Mouse (Mus musculus) embryonic facial prominence, embryonic 14.5 days (tissue): ENCODE results near the gene Gpr15. TPM values are rescaled to one million over a fixed set of nuclear protein-coding genes. Genes with fewer than 3 reads are reported as not detected.

Source experiments
- ATAC-seq: fragments of 200-750 bp; cut with Nextera tagmentation; 2 replicates; pipeline ENCODE4 v1.8.0; 2017; ENCODE audit warnings: low read depth, moderate number of reproducible peaks, moderate TSS enrichment
- DNase-seq: peaks from one replicate; pipeline ENCODE4 v3.0.0-alpha.2; 2015; ENCODE audit warnings: low spot score
- H3K27ac ChIP-seq: fragments of 300-500 bp; sonication (generic); replicated peaks from 2 replicates; pipeline ENCODE4 v1.5.1; 2014; ENCODE audit warnings: low read depth, mild to moderate bottlenecking, low read length, moderate library complexity
- H3K27me3 ChIP-seq: fragments of 300-500 bp; sonication (generic); replicated peaks from 2 replicates; pipeline ENCODE4 v1.6.1; 2014; ENCODE audit warnings: low read length; ENCODE audit not compliant: control insufficient read depth, insufficient read depth
- H3K36me3 ChIP-seq: fragments of 300-500 bp; sonication (generic); 2 replicates; pipeline ENCODE4 v1.6.1; 2014; ENCODE audit warnings: low read length, mixed read lengths; ENCODE audit not compliant: control insufficient read depth, insufficient read depth
- H3K4me1 ChIP-seq: fragments of 300-500 bp; sonication (generic); 2 replicates; pipeline ENCODE4 v1.6.1; 2014; ENCODE audit warnings: antibody characterized with exemption, low read length; ENCODE audit not compliant: control insufficient read depth, insufficient read depth
- H3K4me2 ChIP-seq: fragments of 300-500 bp; sonication (generic); 2 replicates; pipeline ENCODE4 v1.6.1; 2014; ENCODE audit warnings: low read depth, mild to moderate bottlenecking, low read length, moderate library complexity, mixed read lengths
- H3K4me3 ChIP-seq: fragments of 300-500 bp; sonication (generic); 2 replicates; pipeline ENCODE4 v1.5.1; 2014; ENCODE audit warnings: low read depth, mild to moderate bottlenecking, low read length
- H3K9ac ChIP-seq: fragments of 300-500 bp; sonication (generic); 2 replicates; pipeline ENCODE4 v1.6.1; 2014; ENCODE audit warnings: low read depth, mild to moderate bottlenecking, low read length, moderate library complexity, mixed read lengths
- H3K9me3 ChIP-seq: fragments of 300-500 bp; sonication (generic); 2 replicates; pipeline ENCODE4 v1.6.1; 2016; ENCODE audit warnings: low read length; ENCODE audit not compliant: control insufficient read depth
- WGBS: fragments of 180-500 bp; shearing (Covaris S2); extraction: QIAGEN DNeasy Blood & Tissue Kit; methylation state at CpG from one replicate; pipeline ENCODE4 v1.1.7; 2014; 5-methylcytosine and 5-hydroxymethylcytosine counted together
- polyA plus RNA-seq: library from polyadenylated mRNA; unstranded; fragments of >200 nt; fragmentation: Nextera tagmentation; extraction: Ambion mirVana; gene quantifications from 2 replicates; pipeline ENCODE4 v1.2.1, GENCODE M21; 2014

Gene Gpr15
- not detected in 2 replicates for polyA plus RNA-seq

- DNase-seq (no peak), ATAC-seq (no peak)
- Histone ChIP-seq H3K4me2 (no peak within 1 kb of the TSS), H3K4me3 (no peak within 1 kb of the TSS), H3K9ac (no peak within 1 kb of the TSS), H3K27ac (no peak within 1 kb of the TSS), H3K27me3 (no peaks in the 10 kb centered on the region), H3K36me3 (no peaks in the 10 kb centered on the region), H3K4me1 (no peaks in the 10 kb centered on the region), H3K9me3 (no peaks in the 10 kb centered on the region)
- WGBS: 90% methylated on average over 7 of the region's 7 CpGs
Measured at GRCm38 (mm10) chr16:58718666-58719120, at the start of gene Gpr15. Gene Gpr15 (minus strand): TSS chr16:58719070.

GRCm38 (mm10) chr16:58763076-58763475 is 44.2 kb upstream of the Gpr15 start, which contains the start of gene Olfr172:
Gene Olfr172 (minus strand): TSS chr16:58763176.
- 78% methylated on average over 1 of the region's 1 CpGs for WGBS
- no peak for DNase-seq

GRCm38 (mm10) chr16:58756191-58756590 is 37.3 kb upstream of the Gpr15 start:
- no peak for DNase-seq
- H3K27ac ChIP-seq: no peak overlapping the region
- H3K4me3 ChIP-seq: no peak overlapping the region
- no peak overlapping the region for H3K9ac ChIP-seq
- no peaks in the 10 kb centered on the region for H3K9me3 ChIP-seq
- H3K27me3 ChIP-seq: no peaks in the 10 kb centered on the region
- no peak for ATAC-seq
- no peak overlapping the region for H3K4me2 ChIP-seq
- H3K4me1 ChIP-seq: no peaks in the 10 kb centered on the region
- no peaks in the 10 kb centered on the region for H3K36me3 ChIP-seq

More at GRCm38 (mm10) chr16:58763076-58763475, 44.2 kb upstream of the Gpr15 start, which contains the start of gene Olfr172:
- Histone ChIP-seq H3K9me3 (no peaks in the 10 kb centered on the region), H3K27ac (no peak within 1 kb of the TSS), H3K27me3 (no peaks in the 10 kb centered on the region), H3K4me2 (no peak within 1 kb of the TSS), H3K4me1 (no peaks in the 10 kb centered on the region), H3K4me3 (no peak within 1 kb of the TSS), H3K36me3 (no peaks in the 10 kb centered on the region), H3K9ac (no peak within 1 kb of the TSS)
- ATAC-seq: no peak

- H3K9me3 ChIP-seq: no peaks in the 10 kb centered on the region
- DNase-seq (peak; percentile 10), ATAC-seq (no peak)
- no peak overlapping the region for H3K9ac ChIP-seq
- H3K27me3 ChIP-seq: no peaks in the 10 kb centered on the region
- 16% methylated on average over 1 of the region's 1 CpGs for WGBS
- H3K27ac ChIP-seq: no peak overlapping the region
- H3K4me1 ChIP-seq: no peaks in the 10 kb centered on the region
- H3K4me2 ChIP-seq: no peak overlapping the region
- no peak overlapping the region for H3K4me3 ChIP-seq
- no peaks in the 10 kb centered on the region for H3K36me3 ChIP-seq
Measured at GRCm38 (mm10) chr16:58751314-58751713, 32.4 kb upstream of the Gpr15 start.

- H3K4me2 ChIP-seq: no peak overlapping the region
- no peaks in the 10 kb centered on the region for H3K9me3 ChIP-seq
- DNase-seq (no peak), ATAC-seq (no peak)
- no peak overlapping the region for H3K4me3 ChIP-seq
- no peaks in the 10 kb centered on the region for H3K36me3 ChIP-seq
- 58% methylated on average over 4 of the region's 4 CpGs for WGBS
- no peak overlapping the region for H3K27ac ChIP-seq
- no peaks in the 10 kb centered on the region for H3K27me3 ChIP-seq
- H3K9ac ChIP-seq: no peak overlapping the region
- no peaks in the 10 kb centered on the region for H3K4me1 ChIP-seq
Measured at GRCm38 (mm10) chr16:58746715-58747114, 27.8 kb upstream of the Gpr15 start.

GRCm38 (mm10) chr16:58740751-58741150 is 21.9 kb upstream of the Gpr15 start:
- H3K27ac ChIP-seq: no peak overlapping the region
- H3K9me3 ChIP-seq: no peaks in the 10 kb centered on the region
- H3K4me2 ChIP-seq: no peak overlapping the region
- no peaks in the 10 kb centered on the region for H3K27me3 ChIP-seq
- no peak overlapping the region for H3K9ac ChIP-seq
- H3K4me3 ChIP-seq: no peak overlapping the region
- H3K36me3 ChIP-seq: no peaks in the 10 kb centered on the region
- no peak for ATAC-seq
- no peak for DNase-seq
- WGBS: 90% methylated on average over 5 of the region's 5 CpGs
- no peaks in the 10 kb centered on the region for H3K4me1 ChIP-seq

GRCm38 (mm10) chr16:58738800-58739199 is 19.9 kb upstream of the Gpr15 start:
- DNase-seq: no peak
- H3K36me3 ChIP-seq: peaks cover 7% of the 10 kb centered on the region
- no peak overlapping the region for H3K27ac ChIP-seq
- no peak overlapping the region for H3K9ac ChIP-seq
- H3K4me2 ChIP-seq: no peak overlapping the region
- no peaks in the 10 kb centered on the region for H3K9me3 ChIP-seq
- 94% methylated on average over 1 of the region's 1 CpGs for WGBS
- no peaks in the 10 kb centered on the region for H3K4me1 ChIP-seq
- H3K4me3 ChIP-seq: no peak overlapping the region
- no peaks in the 10 kb centered on the region for H3K27me3 ChIP-seq
- ATAC-seq: no peak

- 80% methylated on average over 4 of the region's 4 CpGs for WGBS
- H3K36me3 ChIP-seq: peaks cover 13% of the 10 kb centered on the region
Measured at GRCm38 (mm10) chr16:58738205-58738604, 19.3 kb upstream of the Gpr15 start.

GRCm38 (mm10) chr16:58728176-58728671 is 9.4 kb upstream of the Gpr15 start:
- ATAC-seq (peak; percentile 91), DNase-seq (peak; percentile 27)

More at GRCm38 (mm10) chr16:58738205-58738604, 19.3 kb upstream of the Gpr15 start:
- Histone ChIP-seq H3K9ac (no peak overlapping the region), H3K4me1 (no peaks in the 10 kb centered on the region), H3K27me3 (no peaks in the 10 kb centered on the region), H3K4me3 (no peak overlapping the region), H3K27ac (no peak overlapping the region), H3K9me3 (no peaks in the 10 kb centered on the region), H3K4me2 (no peak overlapping the region)
- no peak for DNase-seq
- no peak for ATAC-seq

More at GRCm38 (mm10) chr16:58728176-58728671, 9.4 kb upstream of the Gpr15 start:
- under 1% methylated on average over 17 of the region's 31 CpGs for WGBS
- Histone ChIP-seq H3K9me3 (no peaks in the 10 kb centered on the region), H3K9ac (peak overlapping the region; percentile 86), H3K27me3 (no peaks in the 10 kb centered on the region), H3K4me2 (peak overlapping the region; percentile 56), H3K4me1 (peaks cover 6% of the 10 kb centered on the region), H3K4me3 (peak overlapping the region; percentile 76), H3K27ac (peak overlapping the region; percentile 86), H3K36me3 (peaks cover 36% of the 10 kb centered on the region)
